Mouse (Mus musculus) limb, embryonic 14.5 days (tissue): ENCODE measurements around the gene Syt9. TPM values are rescaled to one million over a fixed set of nuclear protein-coding genes. Genes with fewer than 3 reads are reported as not detected.

Experiments
- ATAC-seq: fragments of 200-750 bp; cut with Nextera tagmentation; 2 replicates; pipeline ENCODE4 v1.8.0; 2017; ENCODE audit warnings: low read depth, moderate number of reproducible peaks, moderate TSS enrichment; ENCODE audit not compliant: low FRiP score
- DNase-seq: peaks from one replicate; pipeline ENCODE4 v3.0.0-alpha.2; 2015; ENCODE audit warnings: low spot score
- H3K27ac ChIP-seq: fragments of 300-500 bp; sonication (generic); replicated peaks from 2 replicates; pipeline ENCODE4 v1.5.1; 2014; ENCODE audit warnings: low read depth, mild to moderate bottlenecking, low read length, moderate library complexity, mixed read lengths
- H3K27me3 ChIP-seq: fragments of 300-500 bp; sonication (generic); 2 replicates; pipeline ENCODE4 v1.6.1; 2014; ENCODE audit warnings: low read length, mixed read lengths; ENCODE audit not compliant: control insufficient read depth, insufficient read depth
- H3K36me3 ChIP-seq: fragments of 300-500 bp; sonication (generic); 2 replicates; pipeline ENCODE4 v1.6.1; 2014; ENCODE audit warnings: mild to moderate bottlenecking, low read length, moderate library complexity, mixed read lengths; ENCODE audit not compliant: control insufficient read depth, insufficient read depth
- H3K4me1 ChIP-seq: fragments of 300-500 bp; sonication (generic); 2 replicates; pipeline ENCODE4 v1.6.1; 2014; ENCODE audit warnings: antibody characterized with exemption, low read length, mixed read lengths; ENCODE audit not compliant: control insufficient read depth, insufficient read depth
- H3K4me2 ChIP-seq: fragments of 300-500 bp; sonication (generic); replicated peaks from 2 replicates; pipeline ENCODE4 v1.6.1; 2014; ENCODE audit warnings: low read depth, mild to moderate bottlenecking, low read length, moderate library complexity; ENCODE audit not compliant: severe bottlenecking
- H3K4me3 ChIP-seq: fragments of 300-500 bp; sonication (generic); replicated peaks from 2 replicates; pipeline ENCODE4 v1.5.1; 2014; ENCODE audit warnings: low read length
- H3K9ac ChIP-seq: fragments of 300-500 bp; sonication (generic); 2 replicates; pipeline ENCODE4 v1.6.1; 2014; ENCODE audit warnings: mild to moderate bottlenecking, low read depth, low read length, moderate library complexity; ENCODE audit not compliant: severe bottlenecking
- H3K9me3 ChIP-seq: fragments of 300-500 bp; sonication (generic); 2 replicates; pipeline ENCODE4 v1.6.1; 2016; ENCODE audit warnings: low read length; ENCODE audit not compliant: control insufficient read depth
- POLR2A ChIP-seq: fragments of 200-500 bp; IDR thresholded peaks from 2 replicates; pipeline ENCODE4 v1.8.0; 2012; ENCODE audit warnings: inconsistent platforms, mild to moderate bottlenecking, moderate library complexity, borderline replicate concordance; ENCODE audit not compliant: insufficient read depth, insufficient read length; ENCODE audit errors: extremely low read depth
- WGBS: fragments of 180-500 bp; shearing (Covaris S2); extraction: QIAGEN DNeasy Blood & Tissue Kit; methylation state at CpG from one replicate; pipeline ENCODE4 v1.1.7; 2014; 5-methylcytosine and 5-hydroxymethylcytosine counted together
- polyA plus RNA-seq, 2 experiments: library from polyadenylated mRNA; depleted of rRNA in 1 of 2; stranded (reverse) in 1 of 2; unstranded in 1 of 2; fragments of >200 nt; fragmentation: Nextera tagmentation in 1 of 2; extraction: Ambion mirVana in 1 of 2; gene quantifications; 2 replicates each; pipeline versions ENCODE4 v1.2.1 to v1.2.3; 2012 to 2014

Gene Syt9
- polyA plus RNA-seq, 2 experiments, result 3.9 to 4.3 TPM

- no peak for TF ChIP-seq POLR2A
- no peaks in the 10 kb centered on the region for H3K27me3 ChIP-seq
- H3K36me3 ChIP-seq, result no peaks in the 10 kb centered on the region
- DNase-seq (no peak), ATAC-seq (no peak)
- WGBS, result 23% methylated on average over 1 of the region's 1 CpGs
- no peak overlapping the region for H3K4me2 ChIP-seq
- no peaks in the 10 kb centered on the region for H3K4me1 ChIP-seq
- H3K4me3 ChIP-seq, result no peak overlapping the region
- no peak overlapping the region for H3K27ac ChIP-seq
- no peak overlapping the region for H3K9ac ChIP-seq
- H3K9me3 ChIP-seq, result no peaks in the 10 kb centered on the region
These were observed 182.9 kb downstream of the Syt9 start for GRCm38 (mm10) chr7:107553461-107553860.

- no peak overlapping the region for H3K27ac ChIP-seq
- H3K4me2 ChIP-seq, result no peak overlapping the region
- H3K9me3 ChIP-seq, result no peaks in the 10 kb centered on the region
- no peak for DNase-seq
- H3K27me3 ChIP-seq, result no peaks in the 10 kb centered on the region
- H3K36me3 ChIP-seq, result no peaks in the 10 kb centered on the region
- ATAC-seq, result no peak
- H3K4me3 ChIP-seq, result no peak overlapping the region
- no peaks in the 10 kb centered on the region for H3K4me1 ChIP-seq
- H3K9ac ChIP-seq, result no peak overlapping the region
- no peak for TF ChIP-seq POLR2A
- WGBS, result 85% methylated on average over 3 of the region's 3 CpGs
These were observed 185.4 kb downstream of the Syt9 start for GRCm38 (mm10) chr7:107555906-107556305.

- Histone ChIP-seq H3K36me3 (no peaks in the 10 kb centered on the region), H3K4me2 (no peak overlapping the region), H3K9me3 (no peaks in the 10 kb centered on the region), H3K9ac (no peak overlapping the region), H3K27ac (no peak overlapping the region), H3K27me3 (no peaks in the 10 kb centered on the region), H3K4me3 (no peak overlapping the region), H3K4me1 (no peaks in the 10 kb centered on the region)
- 72% methylated on average over 2 of the region's 2 CpGs for WGBS
- ATAC-seq (no peak), DNase-seq (peak; percentile 10)
- TF ChIP-seq POLR2A, result no peak
These were observed 190.1 kb downstream of the Syt9 start for GRCm38 (mm10) chr7:107560675-107561074.

- 89% methylated on average over 3 of the region's 3 CpGs for WGBS
- no peak for ATAC-seq
- Histone ChIP-seq H3K9ac (no peak overlapping the region), H3K4me1 (peaks cover 3% of the 10 kb centered on the region), H3K4me3 (no peak overlapping the region), H3K9me3 (no peaks in the 10 kb centered on the region), H3K27ac (no peak overlapping the region), H3K36me3 (no peaks in the 10 kb centered on the region), H3K4me2 (no peak overlapping the region), H3K27me3 (no peaks in the 10 kb centered on the region)
- no peak for DNase-seq
- no peak for TF ChIP-seq POLR2A
These were observed 191.1 kb downstream of the Syt9 start for GRCm38 (mm10) chr7:107561584-107561983.

- Histone ChIP-seq H3K9me3 (no peaks in the 10 kb centered on the region), H3K36me3 (no peaks in the 10 kb centered on the region), H3K4me1 (peaks cover 10% of the 10 kb centered on the region), H3K9ac (no peak overlapping the region), H3K27ac (no peak overlapping the region), H3K4me2 (no peak overlapping the region), H3K27me3 (no peaks in the 10 kb centered on the region), H3K4me3 (no peak overlapping the region)
- ATAC-seq (no peak), DNase-seq (no peak)
- no peak for TF ChIP-seq POLR2A
- WGBS, result 40% methylated on average over 2 of the region's 2 CpGs
These were observed 193.2 kb downstream of the Syt9 start for GRCm38 (mm10) chr7:107563727-107564126.

- peak; percentile 44; the same call in 1 of the 2 replicates for TF ChIP-seq POLR2A
- 0 out of 2 replicates have a peak, but pooled peaks cover 2% of the 10 kb centered on the region for H3K9me3 ChIP-seq
- H3K27me3 ChIP-seq, result no peaks in the 10 kb centered on the region
- peaks cover 15% of the 10 kb centered on the region for H3K4me1 ChIP-seq
- WGBS, result 6% methylated on average over 7 of the region's 7 CpGs
- peak within 1 kb of the TSS; percentile 72 for H3K4me2 ChIP-seq
- H3K36me3 ChIP-seq, result peaks cover 13% of the 10 kb centered on the region
- peak within 1 kb of the TSS; percentile 94 for H3K27ac ChIP-seq
- DNase-seq (peak; percentile 94), ATAC-seq (peak; percentile 97)
- peak within 1 kb of the TSS; percentile 62 for H3K9ac ChIP-seq
- H3K4me3 ChIP-seq, result peak within 1 kb of the TSS; percentile 50
These were observed 196.7 kb downstream of the Syt9 start, which contains the start of gene Olfml1 for GRCm38 (mm10) chr7:107567261-107567671. TSS of gene Olfml1 (plus strand) at chr7:107567446.
